Mouse (Mus musculus): ENCODE measurements at regions not wholly inside any gene's neighbourhood (a gene's known extent, or its start where the extent isn't known, plus 50 kb on each side); places are given as distances from the start of the nearest gene placed in this dataset.

DNA sequence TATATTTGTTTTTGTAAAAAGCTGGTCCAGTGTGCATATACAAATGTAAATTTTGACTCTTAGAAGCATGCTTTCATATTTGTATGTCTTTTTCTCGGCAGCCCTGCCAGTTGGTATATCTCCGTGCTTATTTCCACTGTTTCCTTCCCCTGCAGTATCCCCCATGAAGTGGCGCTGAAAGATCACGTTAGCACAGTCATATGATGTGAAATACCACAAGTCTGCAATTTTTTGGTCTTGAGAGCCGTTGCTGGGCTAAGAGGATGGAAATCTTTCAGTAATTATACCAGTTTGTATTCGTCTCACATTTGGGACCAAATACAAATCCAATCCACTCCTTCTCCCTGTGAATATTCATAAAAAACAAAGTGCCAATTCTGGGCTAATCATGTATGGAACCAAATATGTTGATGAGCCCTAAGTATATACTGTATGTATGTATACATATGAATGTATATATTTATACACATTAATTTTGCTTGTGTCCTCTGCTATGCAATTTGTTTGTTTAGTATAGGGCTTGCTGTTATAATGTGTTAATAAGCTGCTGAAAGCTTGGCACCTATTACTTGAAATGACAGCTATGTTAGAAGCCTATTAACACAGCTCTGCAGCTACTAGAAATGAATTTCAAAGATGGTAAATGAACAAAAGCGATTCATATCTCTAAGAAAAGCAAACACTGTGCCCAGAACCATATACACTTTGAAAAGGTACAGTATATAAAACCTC, 283.8 kb upstream of the Dph6 start:
- H3K4me3 ChIP-seq (ENCODE audit: insufficient read depth, low read length) = no peak overlapping the region
- no peak overlapping the region for H3K27ac ChIP-seq (ENCODE audit: insufficient read depth, low read depth, low read length)
- no peak for TF ChIP-seq POLR2A (IDR thresholded peaks at IDR 0.05; ENCODE audit: borderline replicate concordance, low read depth, low read length)
- H3K4me1 ChIP-seq (ENCODE audit: control insufficient read depth, insufficient read depth, low read length) = no peaks in the 10 kb centered on the region

DNA sequence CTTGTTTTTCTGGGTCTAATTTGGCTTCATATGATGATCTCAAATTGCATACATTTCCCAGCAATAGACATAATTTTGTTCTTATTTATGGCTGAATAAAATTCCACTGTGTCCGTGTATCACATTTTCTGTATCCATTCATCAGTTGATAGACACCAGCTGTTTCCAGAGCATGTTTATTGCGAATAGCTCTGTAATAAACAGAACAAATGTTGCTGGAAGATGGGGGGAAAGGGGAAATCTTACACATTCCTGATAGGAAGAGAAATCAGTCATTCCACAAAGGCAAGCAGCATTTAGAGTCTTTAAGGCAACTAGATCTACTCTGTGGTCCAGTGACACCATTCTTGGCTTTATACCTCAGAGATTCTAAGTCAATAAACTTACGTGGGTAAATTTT, 311.3 kb upstream of the Dph6 start:
- Histone ChIP-seq H3K4me3 (ENCODE audit: insufficient read depth, low read length) (no peak overlapping the region), H3K4me1 (ENCODE audit: control insufficient read depth, insufficient read depth, low read length) (no peaks in the 10 kb centered on the region), H3K27ac (ENCODE audit: insufficient read depth, low read depth, low read length) (no peak overlapping the region)
- TF ChIP-seq POLR2A (IDR thresholded peaks at IDR 0.05; ENCODE audit: borderline replicate concordance, low read depth, low read length) (no peak), CTCF (IDR thresholded peaks at IDR 0.05; ENCODE audit: low read depth, low read length) (no peak)

DNA sequence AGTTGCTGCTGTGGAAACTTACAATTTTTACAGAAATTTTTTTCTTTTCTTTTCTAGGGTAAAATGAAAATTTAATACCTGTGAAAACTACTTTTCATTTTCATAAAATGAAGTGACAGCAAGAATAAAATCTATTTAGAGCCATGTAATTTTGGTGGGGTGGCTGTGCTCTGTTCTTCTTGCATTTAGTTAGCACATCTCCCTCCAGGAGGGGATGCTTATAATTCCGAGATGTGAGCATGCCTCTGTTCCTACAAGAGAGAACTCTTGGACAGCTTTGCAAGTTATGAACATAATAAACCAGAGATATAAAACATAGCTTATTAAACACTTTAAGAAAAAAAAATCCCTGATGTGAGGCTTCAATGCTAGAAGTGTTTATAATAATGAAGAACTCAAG, 313.9 kb upstream of the Dph6 start:
- no peak overlapping the region for H3K4me3 ChIP-seq (ENCODE audit: insufficient read depth, low read length)
- TF ChIP-seq CTCF (IDR thresholded peaks at IDR 0.05; ENCODE audit: low read depth, low read length) = no peak
- no peak for TF ChIP-seq POLR2A (IDR thresholded peaks at IDR 0.05; ENCODE audit: borderline replicate concordance, low read depth, low read length)
- H3K4me1 ChIP-seq (ENCODE audit: control insufficient read depth, insufficient read depth, low read length) = no peaks in the 10 kb centered on the region
- no peak overlapping the region for H3K27ac ChIP-seq (ENCODE audit: insufficient read depth, low read depth, low read length)

DNA sequence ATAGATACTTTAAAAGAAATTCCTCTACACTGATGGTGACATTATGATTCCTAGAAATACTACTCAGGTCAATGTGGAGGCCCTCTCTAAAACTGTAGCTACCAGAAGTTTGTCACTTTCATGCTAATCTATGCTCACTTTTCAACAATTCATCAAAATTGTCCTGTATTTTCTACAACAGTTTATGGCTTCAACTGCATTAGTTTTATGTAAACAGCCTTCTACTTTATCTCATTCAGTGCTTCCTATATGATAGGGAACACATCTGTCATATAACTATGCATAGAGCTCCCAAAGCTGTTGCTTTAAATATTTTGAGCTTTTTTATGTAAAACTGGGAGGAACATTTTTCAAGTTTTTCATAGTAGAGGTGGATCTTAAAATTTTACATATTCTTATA, 338.7 kb upstream of the Dph6 start:
- Histone ChIP-seq H3K4me3 (ENCODE audit: insufficient read depth, low read length) (no peak overlapping the region), H3K27ac (ENCODE audit: insufficient read depth, low read depth, low read length) (no peak overlapping the region), H3K4me1 (ENCODE audit: control insufficient read depth, insufficient read depth, low read length) (no peaks in the 10 kb centered on the region)
- no peak for TF ChIP-seq POLR2A (IDR thresholded peaks at IDR 0.05; ENCODE audit: borderline replicate concordance, low read depth, low read length)
- no peak for TF ChIP-seq CTCF (IDR thresholded peaks at IDR 0.05; ENCODE audit: low read depth, low read length)

DNA sequence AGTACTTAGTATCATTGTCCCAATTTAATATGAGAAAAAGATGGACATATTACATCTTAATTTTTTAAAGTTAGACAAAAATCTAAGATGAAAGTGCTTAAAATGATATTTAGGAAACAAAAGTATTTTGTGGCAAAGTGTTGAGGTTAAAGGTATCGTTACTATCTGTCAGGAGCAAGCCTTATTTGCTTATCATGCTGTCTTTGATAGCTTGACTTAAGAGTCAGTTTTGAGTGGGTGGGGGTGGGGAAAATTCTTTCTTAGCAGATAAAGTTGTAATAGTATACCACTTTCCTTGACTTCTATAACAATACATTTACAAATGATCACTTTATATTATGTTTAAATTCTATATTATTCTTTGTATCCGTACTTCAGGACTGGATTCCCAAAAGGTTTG, 339.1 kb upstream of the Dph6 start:
- no peaks in the 10 kb centered on the region for H3K4me1 ChIP-seq (ENCODE audit: control insufficient read depth, insufficient read depth, low read length)
- H3K27ac ChIP-seq (ENCODE audit: insufficient read depth, low read depth, low read length) = no peak overlapping the region
- TF ChIP-seq CTCF (IDR thresholded peaks at IDR 0.05; ENCODE audit: low read depth, low read length) = no peak
- TF ChIP-seq POLR2A (IDR thresholded peaks at IDR 0.05; ENCODE audit: borderline replicate concordance, low read depth, low read length) = no peak
- no peak overlapping the region for H3K4me3 ChIP-seq (ENCODE audit: insufficient read depth, low read length)

DNA sequence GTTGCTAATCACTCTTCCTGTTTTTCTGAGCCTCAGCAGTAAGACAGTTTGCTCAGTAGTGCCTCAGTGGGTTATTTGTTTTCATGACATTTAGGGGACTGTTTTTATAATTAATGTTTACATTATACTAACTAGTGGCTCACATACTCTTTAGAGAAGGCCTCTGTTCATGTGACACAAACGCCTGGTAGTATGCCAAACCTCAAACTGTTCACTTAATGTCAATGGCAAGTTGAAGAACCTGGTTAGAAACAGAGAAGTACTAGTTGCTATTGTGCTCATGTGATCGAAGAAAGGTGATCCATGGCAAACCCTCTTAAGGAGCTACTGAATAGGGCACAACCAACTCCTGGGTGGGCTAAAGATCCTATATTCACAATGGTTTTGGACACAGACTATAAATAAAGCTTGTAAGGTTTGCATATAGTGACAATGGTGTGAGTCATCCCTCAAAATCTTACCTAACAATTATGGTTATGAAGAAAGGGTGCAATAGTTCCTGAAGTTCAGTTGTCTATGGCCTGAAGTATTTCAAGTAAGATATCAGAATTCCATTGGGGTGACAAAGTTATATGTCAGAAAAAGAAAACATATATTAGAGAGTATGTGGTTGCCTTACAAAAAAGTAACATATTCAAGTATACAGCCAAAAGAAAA, 340.1 kb upstream of the Dph6 start:
- H3K4me3 ChIP-seq (ENCODE audit: insufficient read depth, low read length) = no peak overlapping the region
- H3K4me1 ChIP-seq (ENCODE audit: control insufficient read depth, insufficient read depth, low read length) = no peaks in the 10 kb centered on the region
- no peak for TF ChIP-seq CTCF (IDR thresholded peaks at IDR 0.05; ENCODE audit: low read depth, low read length)
- TF ChIP-seq POLR2A (IDR thresholded peaks at IDR 0.05; ENCODE audit: borderline replicate concordance, low read depth, low read length) = no peak
- no peak overlapping the region for H3K27ac ChIP-seq (ENCODE audit: insufficient read depth, low read depth, low read length)

DNA sequence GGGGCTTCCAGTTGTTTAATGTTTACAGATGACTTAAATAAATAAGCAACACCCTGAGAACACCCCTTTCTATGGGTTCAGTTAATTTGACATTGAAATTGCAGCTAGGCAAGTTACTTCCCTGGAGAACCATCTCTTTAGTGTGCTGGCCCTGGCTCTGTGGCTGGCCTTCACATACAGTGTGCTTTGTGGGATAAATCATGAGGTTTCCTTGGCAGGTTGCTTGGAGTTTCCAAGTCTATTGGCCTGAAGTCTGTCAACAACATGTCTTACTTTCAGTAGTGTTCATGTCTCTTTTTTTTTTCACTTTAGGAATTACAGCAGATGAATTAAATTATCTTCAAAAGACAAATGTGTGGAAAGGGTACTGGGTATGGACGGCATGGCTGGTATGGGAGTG, 359.2 kb upstream of the Dph6 start:
- Histone ChIP-seq H3K27ac (ENCODE audit: insufficient read depth, low read depth, low read length) (no peak overlapping the region), H3K4me1 (ENCODE audit: control insufficient read depth, insufficient read depth, low read length) (no peaks in the 10 kb centered on the region), H3K4me3 (ENCODE audit: insufficient read depth, low read length) (no peak overlapping the region)
- no peak for TF ChIP-seq POLR2A (IDR thresholded peaks at IDR 0.05; ENCODE audit: borderline replicate concordance, low read depth, low read length)
- TF ChIP-seq CTCF (IDR thresholded peaks at IDR 0.05; ENCODE audit: low read depth, low read length) = no peak

DNA sequence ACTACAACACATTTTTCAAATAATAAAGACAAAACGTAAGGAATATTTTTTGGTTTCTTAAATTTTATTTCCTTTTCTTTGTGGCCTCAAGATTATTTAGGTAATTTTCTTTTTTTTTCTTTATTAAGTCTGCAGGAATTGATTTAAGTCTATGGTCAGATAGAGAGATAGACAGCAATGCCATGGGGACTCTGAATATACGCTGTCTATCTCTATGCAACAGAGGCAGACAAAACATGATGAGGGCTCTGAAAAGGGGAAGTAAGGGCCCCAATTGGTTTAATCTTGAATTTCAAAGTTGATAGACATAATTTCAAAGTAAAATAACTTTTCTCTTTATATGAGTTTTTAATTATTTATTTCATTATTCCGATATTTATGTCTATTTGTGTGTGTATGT, 372.0 kb upstream of the Dph6 start:
- no peak for TF ChIP-seq POLR2A (IDR thresholded peaks at IDR 0.05; ENCODE audit: borderline replicate concordance, low read depth, low read length)
- no peak for TF ChIP-seq CTCF (IDR thresholded peaks at IDR 0.05; ENCODE audit: low read depth, low read length)
- H3K27ac ChIP-seq (ENCODE audit: insufficient read depth, low read depth, low read length) = no peak overlapping the region

DNA sequence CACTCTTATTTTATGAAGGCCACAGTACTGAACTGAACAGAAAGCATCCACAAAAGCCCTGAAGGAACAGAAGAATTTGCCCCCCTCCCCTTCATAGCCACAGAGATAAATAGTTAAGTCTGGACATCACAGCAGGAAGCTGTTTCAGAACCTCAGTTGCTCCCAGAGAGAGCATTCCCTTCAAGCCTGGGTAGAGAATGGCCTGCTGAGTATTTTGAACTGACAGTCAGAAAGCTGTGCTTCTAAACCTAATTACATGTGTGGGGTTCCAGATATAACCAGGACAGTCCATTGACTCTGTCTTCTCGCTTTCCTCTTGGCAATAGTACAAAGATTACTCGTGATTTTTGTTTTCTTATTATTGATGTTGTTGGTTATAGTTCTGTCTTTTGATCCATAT, 376.4 kb upstream of the Dph6 start:
- Histone ChIP-seq H3K27ac (ENCODE audit: insufficient read depth, low read depth, low read length) (no peak overlapping the region), H3K4me1 (ENCODE audit: control insufficient read depth, insufficient read depth, low read length) (no peaks in the 10 kb centered on the region), H3K4me3 (ENCODE audit: insufficient read depth, low read length) (no peak overlapping the region)
- TF ChIP-seq CTCF (IDR thresholded peaks at IDR 0.05; ENCODE audit: low read depth, low read length) (no peak), POLR2A (IDR thresholded peaks at IDR 0.05; ENCODE audit: borderline replicate concordance, low read depth, low read length) (no peak)

More for the DNA sequence above, 372.0 kb upstream of the Dph6 start:
- Histone ChIP-seq H3K4me3 (ENCODE audit: insufficient read depth, low read length) (no peak overlapping the region), H3K4me1 (ENCODE audit: control insufficient read depth, insufficient read depth, low read length) (no peaks in the 10 kb centered on the region)

DNA sequence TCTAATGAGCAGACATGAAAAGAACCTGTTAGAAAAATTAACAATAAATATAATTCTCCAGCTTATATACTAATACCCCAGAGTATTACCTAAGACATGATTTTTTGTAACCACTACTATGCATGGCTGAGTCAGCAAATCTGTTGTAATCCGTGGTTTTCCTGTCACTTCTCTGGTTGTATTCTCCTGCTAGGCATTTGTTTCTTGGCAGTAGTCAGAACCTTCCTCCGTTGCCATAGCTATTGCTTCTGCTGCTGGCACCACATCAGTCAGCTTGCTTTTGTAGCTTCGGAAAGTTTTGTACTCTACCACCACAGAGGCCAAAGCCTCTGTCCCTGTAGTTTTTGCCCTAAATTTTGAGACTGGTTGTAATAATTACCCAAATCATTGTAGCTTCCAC, 381.4 kb upstream of the Dph6 start:
- Histone ChIP-seq H3K4me3 (ENCODE audit: insufficient read depth, low read length) (no peak overlapping the region), H3K4me1 (ENCODE audit: control insufficient read depth, insufficient read depth, low read length) (no peaks in the 10 kb centered on the region), H3K27ac (ENCODE audit: insufficient read depth, low read depth, low read length) (no peak overlapping the region)
- TF ChIP-seq CTCF (IDR thresholded peaks at IDR 0.05; ENCODE audit: low read depth, low read length) (no peak), POLR2A (IDR thresholded peaks at IDR 0.05; ENCODE audit: borderline replicate concordance, low read depth, low read length) (no peak)
